Mouse (Mus musculus): ENCODE results near the gene Lrtm2.

Gene Lrtm2

DNA sequence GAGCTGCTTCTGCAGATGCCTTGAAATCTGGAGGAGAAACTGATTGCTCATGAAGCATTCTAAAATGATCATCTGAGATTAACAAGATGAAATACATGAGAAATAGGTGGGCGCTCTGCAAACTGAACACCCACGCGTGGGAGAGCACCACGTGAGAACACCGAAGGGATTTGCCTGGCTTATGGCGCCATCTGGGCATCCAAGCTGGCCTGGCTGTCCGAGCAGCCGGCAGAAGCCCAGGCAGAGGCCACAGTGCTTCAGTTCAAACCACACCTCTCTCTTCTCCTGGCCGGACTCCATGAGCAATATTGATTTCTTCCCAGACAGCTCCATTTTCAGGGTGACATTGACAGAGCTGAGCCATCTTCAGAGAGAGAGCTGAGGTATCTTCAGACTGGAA lies 49.8 kb downstream of the Lrtm2 start:
- in situ Hi-C loops (cut with MboI, MseI), result no loop called here

DNA sequence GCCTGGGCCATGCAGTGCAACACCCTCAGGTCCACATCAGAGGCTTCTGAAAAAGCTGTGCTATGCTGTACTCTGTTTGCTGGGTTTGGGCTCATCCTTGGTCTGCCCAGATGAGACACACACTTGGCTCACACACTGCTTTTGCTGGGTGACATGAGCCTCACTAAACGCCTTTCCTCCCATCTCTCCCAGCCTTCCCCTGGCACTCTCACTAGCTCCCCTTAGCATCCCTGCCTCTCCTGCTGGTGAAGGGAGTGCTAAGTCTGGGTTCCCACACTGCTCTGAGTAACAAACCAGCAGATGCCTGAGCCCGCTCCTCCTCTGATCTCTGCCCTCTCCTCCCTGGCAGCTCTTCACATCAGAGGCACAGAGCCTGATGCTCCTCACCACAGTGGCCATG lies 53.9 kb downstream of the Lrtm2 start:
- in situ Hi-C loops (cut with MboI, MseI), result no loop called here

Data from T-helper 1 cell (primary cell).